Mouse (Mus musculus): Measurements from ENCODE around the gene Usp18.

DNA sequence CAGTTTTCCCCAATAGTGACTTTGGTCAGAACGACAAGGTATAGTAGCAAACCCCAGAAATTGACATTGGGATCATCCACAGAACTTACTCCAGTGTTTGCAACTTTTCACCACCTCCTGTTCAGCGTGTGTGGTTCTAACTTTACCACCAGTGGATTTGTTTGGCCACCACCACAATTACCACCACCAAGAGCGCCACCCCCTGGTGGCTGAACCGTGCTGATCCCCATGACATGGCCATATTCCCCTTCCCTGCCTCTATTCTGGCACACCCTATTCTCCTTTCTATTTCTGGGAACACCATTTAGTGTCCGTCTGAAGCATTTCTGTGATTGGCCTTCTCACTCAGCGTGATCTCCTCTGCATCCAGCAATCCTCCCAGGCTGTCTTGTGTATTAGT lies 73.4 kb downstream of the Usp18 start:
- no peak for TF ChIP-seq POLR2A (IDR thresholded peaks at IDR 0.05; ENCODE audit: borderline replicate concordance, insufficient read depth, low read length)
- no peak for TF ChIP-seq CTCF (IDR thresholded peaks at IDR 0.05; ENCODE audit: borderline replicate concordance, insufficient read depth, low read depth, low read length)
